Mouse (Mus musculus): Measurements from ENCODE around the gene Tmem62. TPM values are rescaled to one million over a fixed set of nuclear protein-coding genes. Genes with fewer than 3 reads are reported as not detected.
"Not testable (repeated sequence)": the region's sequence is repeated elsewhere in the genome, so short reads cannot be mapped to it uniquely, and the experiment has no call there.

Tmem62 gene
- polyA plus RNA-seq, 1 experiment from 2014 or later = 5.5 TPM

- H3K36me3 ChIP-seq; H3K9ac ChIP-seq; H3K4me2 ChIP-seq (replicated peaks); H3K4me3 ChIP-seq (replicated peaks); H3K27ac ChIP-seq; H3K27me3 ChIP-seq (replicated peaks); H3K4me1 ChIP-seq (replicated peaks); ATAC-seq; H3K9me3 ChIP-seq: not testable (repeated sequence)
- 100% methylated on average over 1 of the region's 1 CpGs for WGBS
Measured at GRCm38 (mm10) chr2:121038851-121039250, 62.0 kb downstream of the Tmem62 start.

GRCm38 (mm10) chr2:121039382-121039781 is 62.6 kb downstream of the Tmem62 start:
- ATAC-seq = no peak
- 94% methylated on average over 1 of the region's 1 CpGs for WGBS
- H3K4me2 ChIP-seq (replicated peaks) = no peak overlapping the region
- H3K27ac ChIP-seq = no peak overlapping the region
- no peak overlapping the region for H3K4me3 ChIP-seq (replicated peaks)
- no peak overlapping the region for H3K9ac ChIP-seq
- H3K4me1 ChIP-seq (replicated peaks) = 0 out of 2 replicates have a peak, but pooled peaks cover 2% of the 10 kb centered on the region
- no peaks in the 10 kb centered on the region for H3K36me3 ChIP-seq
- no peaks in the 10 kb centered on the region for H3K27me3 ChIP-seq (replicated peaks)
- H3K9me3 ChIP-seq = no peaks in the 10 kb centered on the region

- WGBS = 41% methylated on average over 5 of the region's 5 CpGs
- Histone ChIP-seq H3K4me3 (replicated peaks) (no peak overlapping the region), H3K4me1 (replicated peaks) (0 out of 2 replicates have a peak, but pooled peaks cover 2% of the 10 kb centered on the region), H3K27me3 (replicated peaks) (no peaks in the 10 kb centered on the region), H3K4me2 (replicated peaks) (no peak overlapping the region), H3K9ac (no peak overlapping the region), H3K27ac (no peak overlapping the region), H3K9me3 (no peaks in the 10 kb centered on the region), H3K36me3 (no peaks in the 10 kb centered on the region)
- ATAC-seq = no peak
Measured at GRCm38 (mm10) chr2:121041098-121041497, 64.3 kb downstream of the Tmem62 start.

- Histone ChIP-seq H3K9me3 (no peaks in the 10 kb centered on the region), H3K4me3 (replicated peaks) (no peak overlapping the region)
Measured at GRCm38 (mm10) chr2:121045653-121046052, 68.8 kb downstream of the Tmem62 start.

GRCm38 (mm10) chr2:121052176-121052575 is 75.4 kb downstream of the Tmem62 start:
- no peak overlapping the region for H3K4me3 ChIP-seq (replicated peaks)
- no peak for ATAC-seq
- H3K27ac ChIP-seq = no peak overlapping the region
- H3K27me3 ChIP-seq (replicated peaks) = no peaks in the 10 kb centered on the region
- H3K9me3 ChIP-seq = no peaks in the 10 kb centered on the region
- H3K9ac ChIP-seq = no peak overlapping the region
- no peak overlapping the region for H3K4me2 ChIP-seq (replicated peaks)
- whole genome bisulfite sequencing = 88% methylated on average over 5 of the region's 5 CpGs
- H3K4me1 ChIP-seq (replicated peaks) = no peaks in the 10 kb centered on the region
- no peaks in the 10 kb centered on the region for H3K36me3 ChIP-seq

More at GRCm38 (mm10) chr2:121045653-121046052, 68.8 kb downstream of the Tmem62 start:
- H3K27me3 ChIP-seq (replicated peaks) = no peaks in the 10 kb centered on the region
- H3K27ac ChIP-seq = no peak overlapping the region
- no peaks in the 10 kb centered on the region for H3K36me3 ChIP-seq
- WGBS = 82% methylated on average over 4 of the region's 4 CpGs
- no peak overlapping the region for H3K4me2 ChIP-seq (replicated peaks)
- H3K4me1 ChIP-seq (replicated peaks) = no peaks in the 10 kb centered on the region
- no peak for ATAC-seq
- H3K9ac ChIP-seq = no peak overlapping the region

- no peak for ATAC-seq
- H3K9me3 ChIP-seq = no peaks in the 10 kb centered on the region
- H3K9ac ChIP-seq = no peak overlapping the region
- WGBS = 65% methylated on average over 2 of the region's 2 CpGs
- no peaks in the 10 kb centered on the region for H3K27me3 ChIP-seq (replicated peaks)
- no peak overlapping the region for H3K4me2 ChIP-seq (replicated peaks)
- no peak overlapping the region for H3K4me3 ChIP-seq (replicated peaks)
- no peak overlapping the region for H3K27ac ChIP-seq
- H3K4me1 ChIP-seq (replicated peaks) = no peaks in the 10 kb centered on the region
- H3K36me3 ChIP-seq = no peaks in the 10 kb centered on the region
Measured at GRCm38 (mm10) chr2:121054060-121054459, 77.2 kb downstream of the Tmem62 start.

- ATAC-seq = no peak
- H3K27ac ChIP-seq = no peak overlapping the region
- no peaks in the 10 kb centered on the region for H3K36me3 ChIP-seq
- WGBS = 78% methylated on average over 6 of the region's 6 CpGs
- no peak overlapping the region for H3K4me3 ChIP-seq (replicated peaks)
- no peaks in the 10 kb centered on the region for H3K27me3 ChIP-seq (replicated peaks)
- H3K9ac ChIP-seq = no peak overlapping the region
- H3K9me3 ChIP-seq = no peaks in the 10 kb centered on the region
- no peak overlapping the region for H3K4me2 ChIP-seq (replicated peaks)
- no peaks in the 10 kb centered on the region for H3K4me1 ChIP-seq (replicated peaks)
Measured at GRCm38 (mm10) chr2:121055915-121056314, 79.1 kb downstream of the Tmem62 start.

Other genes starting within 250 kb of the Tmem62 start
- gene Cdan1, start 126.9 kb upstream of the Tmem62 start, polyA plus RNA-seq (2015; fragmentation: Nextera tagmentation; extraction: Ambion mirVana) = 5.3 and 5.6 TPM in 2 replicates
- 2.2 and 2.6 TPM in 2 replicates for gene Ttbk2, start 126.4 kb upstream of the Tmem62 start, polyA plus RNA-seq (2015; fragmentation: Nextera tagmentation; extraction: Ambion mirVana)
- gene Ubr1, start 6.3 kb upstream of the Tmem62 start, polyA plus RNA-seq (2015; fragmentation: Nextera tagmentation; extraction: Ambion mirVana) = 16.8 and 18.3 TPM in 2 replicates
- gene Ccndbp1, start 31.4 kb downstream of the Tmem62 start, polyA plus RNA-seq (2015; fragmentation: Nextera tagmentation; extraction: Ambion mirVana) = 32.6 and 32.8 TPM in 2 replicates
- gene Epb42, start 60.1 kb downstream of the Tmem62 start, polyA plus RNA-seq (2015; fragmentation: Nextera tagmentation; extraction: Ambion mirVana) = 2.5 and 2.6 TPM in 2 replicates
- gene Tgm5, start 108.8 kb downstream of the Tmem62 start, polyA plus RNA-seq (2015; fragmentation: Nextera tagmentation; extraction: Ambion mirVana) = 0.08 TPM in 1 of 2 replicates, not detected in the other
- gene Tgm7, start 132.8 kb downstream of the Tmem62 start, polyA plus RNA-seq (2015; fragmentation: Nextera tagmentation; extraction: Ambion mirVana) = 0.20 and 0.23 TPM in 2 replicates
- 17.7 and 18.2 TPM in 2 replicates for gene Adal, start 163.4 kb downstream of the Tmem62 start, polyA plus RNA-seq (2015; fragmentation: Nextera tagmentation; extraction: Ambion mirVana)
- 19.4 and 20.0 TPM in 2 replicates for gene Lcmt2, start 163.6 kb downstream of the Tmem62 start, polyA plus RNA-seq (2015; fragmentation: Nextera tagmentation; extraction: Ambion mirVana)
- 38.2 and 44.2 TPM in 2 replicates for gene Tubgcp4, start 193.6 kb downstream of the Tmem62 start, polyA plus RNA-seq (2015; fragmentation: Nextera tagmentation; extraction: Ambion mirVana)
- gene Zscan29, start 194.1 kb downstream of the Tmem62 start, polyA plus RNA-seq (2015; fragmentation: Nextera tagmentation; extraction: Ambion mirVana) = 8.6 and 8.9 TPM in 2 replicates